Mouse (Mus musculus): ENCODE results near the gene Msmp. TPM values are rescaled to one million over a fixed set of nuclear protein-coding genes. Genes with fewer than 3 reads are reported as not detected.
A peak's percentile ranks its signal among the peaks of the same experiment; 100 is the strongest.

Msmp gene
- polyA plus RNA-seq, 1 experiment from 2014 or later = 0.48 TPM

DNA sequence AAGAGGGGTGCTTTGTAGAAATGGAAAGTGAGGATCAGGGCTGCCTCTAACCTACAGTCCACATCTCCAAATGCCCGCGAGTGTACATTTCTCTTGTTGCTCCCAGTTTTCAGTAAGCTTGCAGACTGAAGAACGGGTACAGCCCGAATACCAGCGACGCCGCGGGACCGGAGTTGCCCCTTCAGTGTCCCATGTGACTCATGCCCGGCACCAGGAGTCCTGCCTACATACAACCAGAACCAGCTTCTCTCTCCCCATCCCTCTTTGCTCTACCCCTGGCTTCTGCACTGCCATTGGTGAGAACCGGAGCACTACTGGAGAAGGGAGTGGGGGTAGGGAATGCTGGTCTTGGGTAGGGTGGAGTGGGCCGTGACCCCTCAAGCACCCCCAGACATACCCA lies 2.9 kb downstream of the Msmp start:
- Histone ChIP-seq H3K4me1 (ENCODE audit: control insufficient read depth, insufficient read depth, low read length) (peaks cover 26% of the 10 kb centered on the region), H3K27me3 (ENCODE audit: control insufficient read depth, insufficient read depth, low read length) (no peaks in the 10 kb centered on the region), H3K4me2 (ENCODE audit: low read depth, low read length) (no peak overlapping the region), H3K27ac (ENCODE audit: low read length) (no peak overlapping the region), H3K9ac (ENCODE audit: low read length) (no peak overlapping the region), H3K36me3 (ENCODE audit: control insufficient read depth, insufficient read depth, low read length) (peaks cover 19% of the 10 kb centered on the region), H3K4me3 (replicated peaks; ENCODE audit: low read length) (no peak overlapping the region), H3K9me3 (replicated peaks; ENCODE audit: control insufficient read depth, low read length) (no peaks in the 10 kb centered on the region)
- WGBS = 93% methylated on average over 12 of the region's 12 CpGs
- ATAC-seq (ENCODE audit: insufficient read depth, low FRiP score) = no peak

DNA sequence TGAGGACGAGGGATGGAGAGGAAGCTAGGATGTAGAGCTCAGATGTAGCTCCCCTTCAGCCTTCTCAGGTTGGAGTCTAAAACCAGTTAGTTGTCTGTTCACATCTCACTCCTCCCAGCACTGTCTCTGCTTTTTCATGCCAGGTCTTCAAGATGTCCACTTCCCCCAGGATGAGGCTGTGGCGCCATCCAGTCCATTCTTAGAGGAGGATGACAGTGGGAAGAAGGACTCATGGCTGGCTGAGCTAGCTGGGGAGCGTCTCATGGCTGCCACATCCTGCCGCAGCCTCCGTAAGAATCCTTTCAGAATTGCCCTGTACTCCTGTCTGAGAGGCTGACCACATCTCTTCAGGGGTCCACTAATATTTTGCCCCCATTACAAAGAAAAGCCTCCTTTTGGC lies 3.6 kb downstream of the Msmp start:
- Histone ChIP-seq H3K27ac (ENCODE audit: low read length) (no peak overlapping the region), H3K36me3 (ENCODE audit: control insufficient read depth, insufficient read depth, low read length) (peaks cover 19% of the 10 kb centered on the region), H3K4me3 (replicated peaks; ENCODE audit: low read length) (no peak overlapping the region), H3K9me3 (replicated peaks; ENCODE audit: control insufficient read depth, low read length) (no peaks in the 10 kb centered on the region), H3K4me2 (ENCODE audit: low read depth, low read length) (no peak overlapping the region), H3K9ac (ENCODE audit: low read length) (no peak overlapping the region), H3K27me3 (ENCODE audit: control insufficient read depth, insufficient read depth, low read length) (no peaks in the 10 kb centered on the region), H3K4me1 (ENCODE audit: control insufficient read depth, insufficient read depth, low read length) (peaks cover 31% of the 10 kb centered on the region)
- ATAC-seq (ENCODE audit: insufficient read depth, low FRiP score) = no peak
- WGBS = 92% methylated on average over 5 of the region's 5 CpGs

DNA sequence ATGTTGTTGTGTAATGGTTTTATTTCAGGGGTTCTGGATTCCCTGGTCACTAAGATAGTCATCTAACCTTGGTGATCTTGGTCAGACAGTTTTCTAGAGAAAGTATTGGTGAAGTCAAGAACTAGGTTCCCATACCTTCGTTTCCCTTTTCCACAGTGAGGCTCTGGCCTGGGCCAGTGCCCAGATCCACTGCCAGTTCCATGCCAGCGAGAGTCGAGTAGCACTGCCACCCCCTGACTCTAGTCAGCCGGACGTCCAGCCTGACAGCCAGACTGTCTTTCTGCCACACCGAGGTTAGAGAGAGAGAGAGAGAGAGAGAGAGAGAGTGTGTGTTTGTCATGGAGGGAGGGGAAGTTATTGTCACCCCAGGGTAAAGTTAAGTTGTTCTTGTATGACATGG lies 4.6 kb downstream of the Msmp start:
- H3K27me3 ChIP-seq (ENCODE audit: control insufficient read depth, insufficient read depth, low read length) = no peaks in the 10 kb centered on the region
- no peak for ATAC-seq (ENCODE audit: insufficient read depth, low FRiP score)
- peak overlapping the region; percentile 96 for H3K4me2 ChIP-seq (ENCODE audit: low read depth, low read length)
- 0 out of 2 replicates have a peak overlapping the region, but pooled peaks have one; percentile 79 for H3K9ac ChIP-seq (ENCODE audit: low read length)
- H3K36me3 ChIP-seq (ENCODE audit: control insufficient read depth, insufficient read depth, low read length) = peaks cover 19% of the 10 kb centered on the region
- peaks cover 36% of the 10 kb centered on the region for H3K4me1 ChIP-seq (ENCODE audit: control insufficient read depth, insufficient read depth, low read length)
- WGBS = 67% methylated on average over 6 of the region's 6 CpGs
- peak overlapping the region; percentile 86 for H3K4me3 ChIP-seq (replicated peaks; ENCODE audit: low read length)
- no peak overlapping the region for H3K27ac ChIP-seq (ENCODE audit: low read length)
- no peaks in the 10 kb centered on the region for H3K9me3 ChIP-seq (replicated peaks; ENCODE audit: control insufficient read depth, low read length)

GRCm38 (mm10) chr4:43579256-43579655 lies 5.0 kb downstream of the Msmp start:
- no peaks in the 10 kb centered on the region for H3K27me3 ChIP-seq (ENCODE audit: control insufficient read depth, insufficient read depth, low read length)
- peak overlapping the region; percentile 96 for H3K4me2 ChIP-seq (ENCODE audit: low read depth, low read length)
- no peaks in the 10 kb centered on the region for H3K9me3 ChIP-seq (replicated peaks; ENCODE audit: control insufficient read depth, low read length)
- 4% methylated on average over 10 of the region's 10 CpGs for WGBS
- H3K27ac ChIP-seq (ENCODE audit: low read length) = peak overlapping the region; percentile 92
- H3K9ac ChIP-seq (ENCODE audit: low read length) = peak overlapping the region; percentile 79
- H3K4me3 ChIP-seq (replicated peaks; ENCODE audit: low read length) = peak overlapping the region; percentile 86
- ATAC-seq (ENCODE audit: insufficient read depth, low FRiP score) = no peak
- peaks cover 19% of the 10 kb centered on the region for H3K36me3 ChIP-seq (ENCODE audit: control insufficient read depth, insufficient read depth, low read length)
- H3K4me1 ChIP-seq (ENCODE audit: control insufficient read depth, insufficient read depth, low read length) = peaks cover 36% of the 10 kb centered on the region

- H3K27me3 ChIP-seq (ENCODE audit: control insufficient read depth, insufficient read depth, low read length) = no peaks in the 10 kb centered on the region
- H3K27ac ChIP-seq (ENCODE audit: low read length) = peak within 1 kb of the TSS; percentile 92
- no peaks in the 10 kb centered on the region for H3K9me3 ChIP-seq (replicated peaks; ENCODE audit: control insufficient read depth, low read length)
- peaks cover 18% of the 10 kb centered on the region for H3K36me3 ChIP-seq (ENCODE audit: control insufficient read depth, insufficient read depth, low read length)
- under 1% methylated on average over 76 of the region's 76 CpGs for WGBS
- ATAC-seq (ENCODE audit: insufficient read depth, low FRiP score) = peak; percentile 96
- peak within 1 kb of the TSS; percentile 96 for H3K4me2 ChIP-seq (ENCODE audit: low read depth, low read length)
- H3K4me1 ChIP-seq (ENCODE audit: control insufficient read depth, insufficient read depth, low read length) = peaks cover 36% of the 10 kb centered on the region
- H3K4me3 ChIP-seq (replicated peaks; ENCODE audit: low read length) = peak within 1 kb of the TSS; percentile 86
- H3K9ac ChIP-seq (ENCODE audit: low read length) = peak within 1 kb of the TSS; percentile 79
These were observed 5.7 kb downstream of the Msmp start, which contains the start of the genes Rgp1 and Gba2 for GRCm38 (mm10) chr4:43578376-43579204. TSS of gene Rgp1 (plus strand) at chr4:43578715. TSS of gene Gba2 (minus strand) at chr4:43578873.

DNA sequence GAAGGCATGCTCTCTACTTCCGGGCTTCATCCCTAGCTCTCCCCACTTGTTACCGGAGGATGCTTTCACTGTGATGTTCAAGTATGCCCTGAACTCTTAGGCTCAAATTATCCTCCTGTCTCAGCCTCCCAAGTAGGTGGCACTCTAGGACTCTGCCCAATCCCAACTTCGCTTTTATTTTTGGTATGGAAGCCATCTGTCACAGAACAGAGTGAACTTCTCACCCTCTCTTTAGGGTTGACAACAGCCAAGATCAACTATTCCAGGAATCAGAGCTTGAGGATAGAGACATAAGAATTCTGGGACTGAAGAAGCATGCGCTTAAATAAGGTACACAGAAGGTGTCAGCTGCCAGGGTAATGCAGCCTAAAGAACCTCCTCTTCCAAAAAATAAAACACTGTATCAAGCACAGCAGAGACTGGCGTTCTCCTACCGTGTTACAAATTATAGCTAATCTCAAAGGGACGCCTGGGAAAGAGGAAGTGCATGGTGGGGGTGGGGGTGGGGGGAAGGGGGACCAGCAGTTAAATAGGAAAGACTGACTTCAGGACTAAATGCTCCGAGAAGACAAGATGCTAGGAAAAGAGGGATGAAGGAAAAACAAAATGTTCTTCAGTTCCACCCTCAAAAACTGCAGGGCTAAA lies 6.9 kb downstream of the Msmp start:
- no peak for ATAC-seq (ENCODE audit: insufficient read depth, low FRiP score)
- Histone ChIP-seq H3K4me1 (ENCODE audit: control insufficient read depth, insufficient read depth, low read length) (peaks cover 36% of the 10 kb centered on the region), H3K27ac (ENCODE audit: low read length) (no peak overlapping the region), H3K4me3 (replicated peaks; ENCODE audit: low read length) (peak overlapping the region; percentile 86), H3K9me3 (replicated peaks; ENCODE audit: control insufficient read depth, low read length) (no peaks in the 10 kb centered on the region), H3K36me3 (ENCODE audit: control insufficient read depth, insufficient read depth, low read length) (peaks cover 9% of the 10 kb centered on the region; the same call in 1 of the 2 replicates), H3K9ac (ENCODE audit: low read length) (peak overlapping the region; percentile 79), H3K4me2 (ENCODE audit: low read depth, low read length) (peak overlapping the region; percentile 96), H3K27me3 (ENCODE audit: control insufficient read depth, insufficient read depth, low read length) (no peaks in the 10 kb centered on the region)
- WGBS = 40% methylated on average over 8 of the region's 8 CpGs

- H3K4me1 ChIP-seq (ENCODE audit: control insufficient read depth, insufficient read depth, low read length) = peaks cover 36% of the 10 kb centered on the region
- H3K36me3 ChIP-seq (ENCODE audit: control insufficient read depth, insufficient read depth, low read length) = no peaks in the 10 kb centered on the region
- 73% methylated on average over 2 of the region's 2 CpGs for WGBS
- no peaks in the 10 kb centered on the region for H3K9me3 ChIP-seq (replicated peaks; ENCODE audit: control insufficient read depth, low read length)
- H3K9ac ChIP-seq (ENCODE audit: low read length) = no peak overlapping the region
- ATAC-seq (ENCODE audit: insufficient read depth, low FRiP score) = no peak
- no peak overlapping the region for H3K4me2 ChIP-seq (ENCODE audit: low read depth, low read length)
- H3K27ac ChIP-seq (ENCODE audit: low read length) = no peak overlapping the region
- H3K4me3 ChIP-seq (replicated peaks; ENCODE audit: low read length) = no peak overlapping the region
- H3K27me3 ChIP-seq (ENCODE audit: control insufficient read depth, insufficient read depth, low read length) = no peaks in the 10 kb centered on the region
These were observed 8.9 kb downstream of the Msmp start for GRCm38 (mm10) chr4:43575356-43575755.

GRCm38 (mm10) chr4:43573561-43573960 lies 10.7 kb downstream of the Msmp start:
- Histone ChIP-seq H3K27ac (ENCODE audit: low read length) (no peak overlapping the region), H3K4me1 (ENCODE audit: control insufficient read depth, insufficient read depth, low read length) (peaks cover 26% of the 10 kb centered on the region), H3K9me3 (replicated peaks; ENCODE audit: control insufficient read depth, low read length) (no peaks in the 10 kb centered on the region), H3K36me3 (ENCODE audit: control insufficient read depth, insufficient read depth, low read length) (peaks cover 2% of the 10 kb centered on the region), H3K4me2 (ENCODE audit: low read depth, low read length) (no peak overlapping the region), H3K27me3 (ENCODE audit: control insufficient read depth, insufficient read depth, low read length) (no peaks in the 10 kb centered on the region), H3K9ac (ENCODE audit: low read length) (no peak overlapping the region), H3K4me3 (replicated peaks; ENCODE audit: low read length) (no peak overlapping the region)
- ATAC-seq (ENCODE audit: insufficient read depth, low FRiP score) = no peak
- 88% methylated on average over 4 of the region's 4 CpGs for WGBS

DNA sequence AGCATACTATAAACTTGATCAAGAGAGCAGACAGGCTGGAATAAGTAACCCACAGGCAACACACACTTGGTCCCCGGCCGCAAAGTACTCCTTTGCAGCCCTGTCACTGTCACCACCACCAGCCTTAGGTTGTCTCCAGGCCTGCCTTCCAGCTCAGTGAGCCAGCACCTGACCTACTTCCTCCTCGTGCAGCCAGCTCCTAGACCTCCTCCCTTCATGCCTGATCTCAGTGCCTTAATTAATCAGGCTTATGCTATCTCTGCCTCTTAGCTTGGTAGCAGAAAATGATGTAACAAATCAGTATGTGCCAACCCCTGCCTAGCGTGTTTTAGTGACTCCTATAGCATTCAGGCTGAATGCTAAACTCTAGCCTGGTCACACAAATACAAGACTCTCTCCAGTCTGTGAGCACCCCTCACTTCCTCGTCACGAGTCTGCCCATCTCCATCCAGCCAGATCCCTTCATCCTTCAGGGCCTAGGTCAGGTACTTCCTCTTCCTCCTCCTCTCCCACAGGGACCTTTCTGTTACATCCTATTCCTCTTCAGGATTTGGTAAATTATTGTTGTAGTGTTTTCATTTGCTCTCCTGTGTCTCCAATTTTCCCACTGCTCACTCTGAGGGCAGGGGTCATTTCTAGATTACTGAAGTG lies 12.8 kb downstream of the Msmp start:
- H3K36me3 ChIP-seq (ENCODE audit: control insufficient read depth, insufficient read depth, low read length) = peaks cover 20% of the 10 kb centered on the region
- H3K4me1 ChIP-seq (ENCODE audit: control insufficient read depth, insufficient read depth, low read length) = peaks cover 11% of the 10 kb centered on the region
- no peak overlapping the region for H3K9ac ChIP-seq (ENCODE audit: low read length)
- H3K27me3 ChIP-seq (ENCODE audit: control insufficient read depth, insufficient read depth, low read length) = no peaks in the 10 kb centered on the region
- H3K4me2 ChIP-seq (ENCODE audit: low read depth, low read length) = no peak overlapping the region
- no peak overlapping the region for H3K4me3 ChIP-seq (replicated peaks; ENCODE audit: low read length)
- no peak for ATAC-seq (ENCODE audit: insufficient read depth, low FRiP score)
- H3K27ac ChIP-seq (ENCODE audit: low read length) = no peak overlapping the region
- 86% methylated on average over 6 of the region's 6 CpGs for WGBS
- H3K9me3 ChIP-seq (replicated peaks; ENCODE audit: control insufficient read depth, low read length) = no peaks in the 10 kb centered on the region

All from stomach, embryonic 16.5 days (tissue).